Mouse (Mus musculus): ENCODE measurements at regions not wholly inside any gene's neighbourhood (a gene's known extent, or its start where the extent isn't known, plus 50 kb on each side); places are given as distances from the start of the nearest gene placed in this dataset.

- no peak for TF ChIP-seq CTCF (IDR thresholded peaks at IDR 0.05; ENCODE audit: control insufficient read depth, insufficient read depth, insufficient read length)
- no peak for TF ChIP-seq USF1 (IDR thresholded peaks at IDR 0.05; ENCODE audit: low read depth)
- no peak for TF ChIP-seq MYOD1 (IDR thresholded peaks at IDR 0.05; ENCODE audit: control insufficient read depth, insufficient read length, low read depth)
These were observed 98.5 kb upstream of the Tmc3 start for GRCm38 (mm10) chr7:83486156-83486750.

Measured in C2C12 (cell line).